Mouse (Mus musculus): ENCODE results near the gene Pigo. TPM values are rescaled to one million over a fixed set of nuclear protein-coding genes. Genes with fewer than 3 reads are reported as not detected.

The Pigo gene
- polyA plus RNA-seq, 2 experiments = 8.3 to 9.2 TPM

GRCm38 (mm10) chr4:43040881-43041547, 15.4 kb upstream of the Pigo start:
- H3K27ac ChIP-seq = peak overlapping the region; percentile 10; the same call in 1 of the 2 replicates
- H3K4me2 ChIP-seq (ENCODE audit: low read depth) = peak overlapping the region; percentile 27; the same call in 1 of the 2 replicates
- H3K4me3 ChIP-seq (ENCODE audit: insufficient read depth in 1 of 2, low read depth in 2 of 2, low read length in 2 of 2) = no peak overlapping the region
- H3K9ac ChIP-seq (replicated peaks) = no peak overlapping the region
- no peaks in the 10 kb centered on the region for H3K9me3 ChIP-seq (ENCODE audit: control insufficient read depth, low read length)
- H3K4me1 ChIP-seq (replicated peaks; ENCODE audit: control insufficient read depth in 2 of 2, insufficient read depth in 2 of 2, low read length in 1 of 2) = peaks cover 41 to 55% of the 10 kb centered on the region in 2 experiments
- WGBS (ENCODE audit: insufficient replicate concordance) = 59% methylated on average over 9 of the region's 9 CpGs
- TF ChIP-seq CTCF (IDR thresholded peaks at IDR 0.05; ENCODE audit: low read depth) (no peak), EP300 (IDR thresholded peaks at IDR 0.05; ENCODE audit: low read depth) (no peak)
- H3K36me3 ChIP-seq (replicated peaks; ENCODE audit: control insufficient read depth, insufficient read depth, low read depth) = peaks cover 6% of the 10 kb centered on the region
- DNase-seq (ENCODE audit: low read depth in 3 of 3, low spot score in 3 of 3) = no peak
- ATAC-seq (ENCODE audit: insufficient read depth) = no peak
- H3K27me3 ChIP-seq (ENCODE audit: control insufficient read depth, insufficient read depth, low read length) = no peaks in the 10 kb centered on the region

- peak overlapping the region; percentile 98 for H3K27ac ChIP-seq
- DNase-seq (ENCODE audit: low read depth in 3 of 3, low spot score in 3 of 3) (peak; percentile 97 to 98 (median 98)), ATAC-seq (ENCODE audit: insufficient read depth) (peak; percentile 92)
- peak overlapping the region; percentile 93 for H3K9ac ChIP-seq (replicated peaks)
- peaks cover 10% of the 10 kb centered on the region for H3K36me3 ChIP-seq (replicated peaks; ENCODE audit: control insufficient read depth, insufficient read depth, low read depth)
- peak overlapping the region; percentile 86 for H3K4me2 ChIP-seq (ENCODE audit: low read depth)
- peaks cover 38 to 50% of the 10 kb centered on the region in 2 experiments for H3K4me1 ChIP-seq (replicated peaks; ENCODE audit: control insufficient read depth in 2 of 2, insufficient read depth in 2 of 2, low read length in 1 of 2)
- H3K9me3 ChIP-seq (ENCODE audit: control insufficient read depth, low read length) = no peaks in the 10 kb centered on the region
- H3K4me3 ChIP-seq (ENCODE audit: insufficient read depth in 1 of 2, low read depth in 2 of 2, low read length in 2 of 2) = peak overlapping the region; percentile 76 to 84
- under 1% methylated on average over 25 of the region's 25 CpGs for WGBS (ENCODE audit: insufficient replicate concordance)
- H3K27me3 ChIP-seq (ENCODE audit: control insufficient read depth, insufficient read depth, low read length) = no peaks in the 10 kb centered on the region
- no peak for TF ChIP-seq EP300 (IDR thresholded peaks at IDR 0.05; ENCODE audit: low read depth)
- TF ChIP-seq CTCF (IDR thresholded peaks at IDR 0.05; ENCODE audit: low read depth) = no peak
Measured at GRCm38 (mm10) chr4:43040114-43040572, 14.5 kb upstream of the Pigo start.

- DNase-seq (ENCODE audit: low read depth in 3 of 3, low spot score in 3 of 3) (no peak), ATAC-seq (ENCODE audit: insufficient read depth) (peak; percentile 13)
- Histone ChIP-seq H3K27me3 (ENCODE audit: control insufficient read depth, insufficient read depth, low read length) (no peaks in the 10 kb centered on the region), H3K27ac (peak overlapping the region; percentile 98), H3K9ac (replicated peaks) (peak overlapping the region; percentile 93), H3K4me1 (replicated peaks; ENCODE audit: control insufficient read depth in 2 of 2, insufficient read depth in 2 of 2, low read length in 1 of 2) (peaks cover 35 to 45% of the 10 kb centered on the region in 2 experiments), H3K4me3 (ENCODE audit: insufficient read depth in 1 of 2, low read depth in 2 of 2, low read length in 2 of 2) (peak overlapping the region; percentile 76 to 84), H3K36me3 (replicated peaks; ENCODE audit: control insufficient read depth, insufficient read depth, low read depth) (peaks cover 14% of the 10 kb centered on the region), H3K9me3 (ENCODE audit: control insufficient read depth, low read length) (no peaks in the 10 kb centered on the region), H3K4me2 (ENCODE audit: low read depth) (peak overlapping the region; percentile 86)
- TF ChIP-seq CTCF (IDR thresholded peaks at IDR 0.05; ENCODE audit: low read depth) (no peak), EP300 (IDR thresholded peaks at IDR 0.05; ENCODE audit: low read depth) (no peak)
- 8% methylated on average over 11 of the region's 11 CpGs for WGBS (ENCODE audit: insufficient replicate concordance)
Measured at GRCm38 (mm10) chr4:43039609-43040008, 14.0 kb upstream of the Pigo start.

- 40% methylated on average over 15 of the region's 15 CpGs for WGBS (ENCODE audit: insufficient replicate concordance)
- Histone ChIP-seq H3K36me3 (replicated peaks; ENCODE audit: control insufficient read depth, insufficient read depth, low read depth) (peaks cover 20% of the 10 kb centered on the region), H3K27me3 (ENCODE audit: control insufficient read depth, insufficient read depth, low read length) (no peaks in the 10 kb centered on the region), H3K27ac (peak overlapping the region; percentile 98), H3K9ac (replicated peaks) (peak overlapping the region; percentile 93), H3K4me3 (ENCODE audit: insufficient read depth in 1 of 2, low read depth in 2 of 2, low read length in 2 of 2) (peak overlapping the region; percentile 76 to 84), H3K4me1 (replicated peaks; ENCODE audit: control insufficient read depth in 2 of 2, insufficient read depth in 2 of 2, low read length in 1 of 2) (peaks cover 33 to 38% of the 10 kb centered on the region in 2 experiments), H3K4me2 (ENCODE audit: low read depth) (peak overlapping the region; percentile 86), H3K9me3 (ENCODE audit: control insufficient read depth, low read length) (no peaks in the 10 kb centered on the region)
- no peak for TF ChIP-seq CTCF (IDR thresholded peaks at IDR 0.05; ENCODE audit: low read depth)
- DNase-seq (ENCODE audit: low read depth in 3 of 3, low spot score in 3 of 3) (peak in 1 of 3 experiments; percentile 47), ATAC-seq (ENCODE audit: insufficient read depth) (peak; percentile 29; the same call in 1 of the 2 replicates)
Measured at GRCm38 (mm10) chr4:43038567-43039495, 13.2 kb upstream of the Pigo start.

Measured in liver, embryonic 14.5 days (tissue).